ENCODE assay signal across 1 mouse cellular context in the genomic region with DNA sequence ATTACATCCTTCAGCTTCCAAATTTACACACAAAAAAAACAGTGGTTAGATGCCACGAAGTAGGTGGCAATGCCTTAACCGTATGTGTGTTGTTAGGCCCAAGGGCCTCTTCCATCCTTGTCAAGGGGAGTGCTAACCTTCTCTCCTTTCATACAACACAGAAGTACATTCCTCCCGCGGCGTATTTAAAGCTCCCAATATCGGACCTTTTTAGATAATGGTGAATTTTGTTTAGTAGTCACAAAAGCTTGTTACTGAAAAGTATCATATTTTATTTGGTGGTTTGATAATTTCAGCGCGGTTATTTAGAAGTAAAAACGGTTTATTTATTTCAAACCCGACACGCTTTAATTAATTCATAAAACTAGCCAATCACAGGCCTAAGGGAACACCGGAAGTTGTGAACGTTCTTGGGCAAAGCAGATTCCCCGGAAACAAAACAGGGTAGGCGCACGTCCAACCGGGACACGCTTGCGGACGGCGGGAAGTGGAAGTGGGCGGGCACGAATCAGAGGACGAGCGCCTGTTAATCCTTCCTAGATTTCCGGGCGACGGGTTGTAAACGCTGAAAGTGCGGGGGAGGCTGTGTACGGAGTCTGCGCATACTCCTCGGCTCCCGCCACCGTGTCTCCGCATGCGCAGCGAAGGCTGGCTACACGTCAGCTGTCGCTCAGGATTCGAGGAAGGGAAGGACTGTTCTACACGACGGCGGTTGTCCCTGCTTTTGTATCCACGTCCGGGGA.
TF ChIP-seq lines count a peak whose summit lies in the region.

No protein-coding gene starts in this region.

TF ChIP-seq in CH12.LX, 34 proteins besides CTCF, POLR2A, EP300 and RAD21 (continued from another document):
- TF ChIP-seq ELF1 (IDR thresholded peaks at IDR 0.05; ENCODE audit: low read depth, low read length) (peak; percentile 93), SMC3 (IDR thresholded peaks at IDR 0.05; ENCODE audit: low read depth, low read length) (no peak), HCFC1 (IDR thresholded peaks at IDR 0.05; ENCODE audit: low read depth, low read length) (peak; percentile 79), IRF4 (IDR thresholded peaks at IDR 0.05; ENCODE audit: low read depth, low read length) (0 out of 2 replicates have a peak, but pooled peaks have one; percentile 39), KAT2A (IDR thresholded peaks at IDR 0.05; ENCODE audit: insufficient replicate concordance, low read length) (peak; percentile 78; the same call in 1 of the 2 replicates), ZKSCAN1 (IDR thresholded peaks at IDR 0.05; ENCODE audit: borderline replicate concordance, low read depth, low read length) (no peak), NRF1 (IDR thresholded peaks at IDR 0.05; ENCODE audit: low read depth, low read length) (peak; percentile 93), ZC3H11A (IDR thresholded peaks at IDR 0.05; ENCODE audit: low read depth, low read length) (no peak), CHD1 (IDR thresholded peaks at IDR 0.05; ENCODE audit: low read depth, low read length) (no peak), UBTF (IDR thresholded peaks at IDR 0.05; ENCODE audit: low read depth, low read length) (no peak), POLR2AphosphoS2 (IDR thresholded peaks at IDR 0.05; ENCODE audit: low read depth, low read length) (no peak), USF2 (conservative IDR thresholded peaks at IDR 0.05; ENCODE audit: low read depth, low read length) (no peak), ETS1 (conservative IDR thresholded peaks at IDR 0.05; ENCODE audit: low read depth, low read length) (peak; percentile 51), MXI1 (IDR thresholded peaks at IDR 0.05; ENCODE audit: low read depth, low read length) (no peak), GABPA (IDR thresholded peaks at IDR 0.05; ENCODE audit: insufficient replicate concordance, low read depth, low read length) (no peak), NELFE (IDR thresholded peaks at IDR 0.05; ENCODE audit: low read depth, low read length) (peak; percentile 49; the same call in 1 of the 2 replicates), TBP (conservative IDR thresholded peaks at IDR 0.05; ENCODE audit: low read depth, low read length) (peak; percentile 100), MEF2A (IDR thresholded peaks at IDR 0.05; ENCODE audit: borderline replicate concordance, low read depth, low read length) (peak; percentile 54; the same call in 1 of the 2 replicates), JUN (IDR thresholded peaks at IDR 0.05; ENCODE audit: insufficient read depth, low read depth, low read length) (no peak), PAX5 (IDR thresholded peaks at IDR 0.05; ENCODE audit: low read length) (no peak), ZMIZ1 (IDR thresholded peaks at IDR 0.05; ENCODE audit: low read depth, low read length) (no peak), ZNF384 (IDR thresholded peaks at IDR 0.05; ENCODE audit: low read depth, low read length) (no peak), BHLHE40 (IDR thresholded peaks at IDR 0.05; ENCODE audit: low read depth, low read length) (peak; percentile 46; the same call in 1 of the 2 replicates), E2F4 (IDR thresholded peaks at IDR 0.05; ENCODE audit: insufficient replicate concordance, low read depth, low read length) (peak; percentile 93; the same call in 1 of the 2 replicates), MAX (IDR thresholded peaks at IDR 0.05; ENCODE audit: low read length) (peak; percentile 89), MYC (IDR thresholded peaks at IDR 0.05; ENCODE audit: low read depth, low read length) (no peak)
